Mouse (Mus musculus) stomach, postnatal 0 days (tissue): Measurements from ENCODE around the gene Lig1. TPM values are rescaled to one million over a fixed set of nuclear protein-coding genes. Genes with fewer than 3 reads are reported as not detected.
A peak's percentile ranks its signal among the peaks of the same experiment; 100 is the strongest.

ENCODE experiments used
- ATAC-seq: fragments of 200-750 bp; cut with Nextera tagmentation; 2 replicates; pipeline ENCODE4 v1.8.0; 2017; ENCODE audit not compliant: low FRiP score, low TSS enrichment
- DNase-seq: peaks from one replicate; pipeline ENCODE4 v3.0.0-alpha.2; 2016; ENCODE audit warnings: low spot score
- H3K27ac ChIP-seq: fragments of 300-500 bp; sonication (generic); replicated peaks from 2 replicates; pipeline ENCODE4 v1.5.1; 2014; ENCODE audit warnings: mild to moderate bottlenecking, control low read depth
- H3K27me3 ChIP-seq: fragments of 300-500 bp; sonication (generic); 2 replicates; pipeline ENCODE4 v1.6.1; 2014; ENCODE audit warnings: low read length; ENCODE audit not compliant: control insufficient read depth, insufficient read depth
- H3K36me3 ChIP-seq: fragments of 300-500 bp; sonication (generic); 2 replicates; pipeline ENCODE4 v1.6.1; 2014; ENCODE audit warnings: low read length, mixed read lengths; ENCODE audit not compliant: control insufficient read depth, insufficient read depth
- H3K4me1 ChIP-seq: fragments of 300-500 bp; sonication (generic); replicated peaks from 2 replicates; pipeline ENCODE4 v1.6.1; 2014; ENCODE audit warnings: antibody characterized with exemption; ENCODE audit not compliant: control insufficient read depth, insufficient read depth
- H3K4me2 ChIP-seq: fragments of 300-500 bp; sonication (generic); replicated peaks from 2 replicates; pipeline ENCODE4 v1.6.1; 2014; ENCODE audit warnings: low read depth, mild to moderate bottlenecking, control low read depth, moderate library complexity
- H3K4me3 ChIP-seq: fragments of 300-500 bp; sonication (generic); 2 replicates; pipeline ENCODE4 v1.5.1; 2014; ENCODE audit warnings: low read depth, low read length, control low read depth
- H3K9ac ChIP-seq: fragments of 300-500 bp; sonication (generic); 2 replicates; pipeline ENCODE4 v1.6.1; 2014; ENCODE audit warnings: mild to moderate bottlenecking, low read length, control low read depth, mixed read lengths
- H3K9me3 ChIP-seq: fragments of 300-500 bp; sonication (generic); 2 replicates; pipeline ENCODE4 v1.6.1; 2016; ENCODE audit warnings: low read length; ENCODE audit not compliant: control insufficient read depth
- CTCF ChIP-seq: IDR thresholded peaks from 2 replicates; pipeline ENCODE4 v1.5.1; 2016; ENCODE audit warnings: antibody characterized with exemption, low read depth, mild to moderate bottlenecking, moderate library complexity
- EP300 ChIP-seq: optimal IDR thresholded peaks from 2 replicates; pipeline ENCODE3; 2016; ENCODE audit warnings: antibody characterized with exemption
- WGBS: fragments of 180-500 bp; shearing (Covaris S2); extraction: QIAGEN DNeasy Blood & Tissue Kit; methylation state at CpG from one replicate; pipeline ENCODE4 v1.1.7; 2014; 5-methylcytosine and 5-hydroxymethylcytosine counted together
- polyA plus RNA-seq: library from polyadenylated mRNA; unstranded; fragments of >200 nt; fragmentation: Nextera tagmentation; extraction: Ambion mirVana; gene quantifications from 2 replicates; pipeline ENCODE4 v1.2.1, GENCODE M21; 2015

Lig1 gene
- polyA plus RNA-seq, 1 experiment from 2014 or later, result 32.6 TPM

DNA sequence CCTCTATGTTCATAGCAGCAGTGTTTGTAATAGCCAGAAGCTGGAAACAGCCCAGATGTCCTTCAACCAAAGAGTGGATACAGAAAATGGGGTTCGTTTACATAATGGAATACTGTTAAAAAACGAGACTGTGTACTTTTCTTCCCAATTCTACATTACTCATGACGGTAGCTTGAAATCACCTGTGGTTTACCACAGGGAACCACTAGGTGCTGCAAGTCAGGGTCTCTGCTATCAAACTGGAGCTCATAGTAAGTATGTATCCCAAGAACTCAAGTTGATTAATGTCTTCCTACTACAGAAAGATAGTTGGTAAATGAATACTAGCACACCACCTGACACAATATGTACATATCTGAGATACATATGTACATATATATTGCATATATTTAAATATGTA lies 44.3 kb downstream of the Lig1 start:
- no peak for TF ChIP-seq EP300
- TF ChIP-seq CTCF, result no peak
- no peak for DNase-seq
- H3K9ac ChIP-seq, result no peak overlapping the region
- H3K27me3 ChIP-seq, result no peaks in the 10 kb centered on the region
- WGBS, result 74% methylated on average over 3 of the region's 3 CpGs
- no peak overlapping the region for H3K4me2 ChIP-seq
- no peaks in the 10 kb centered on the region for H3K9me3 ChIP-seq
- ATAC-seq, result no peak
- H3K4me3 ChIP-seq, result no peak overlapping the region
- H3K27ac ChIP-seq, result no peak overlapping the region
- H3K4me1 ChIP-seq, result no peaks in the 10 kb centered on the region
- no peaks in the 10 kb centered on the region for H3K36me3 ChIP-seq

DNA sequence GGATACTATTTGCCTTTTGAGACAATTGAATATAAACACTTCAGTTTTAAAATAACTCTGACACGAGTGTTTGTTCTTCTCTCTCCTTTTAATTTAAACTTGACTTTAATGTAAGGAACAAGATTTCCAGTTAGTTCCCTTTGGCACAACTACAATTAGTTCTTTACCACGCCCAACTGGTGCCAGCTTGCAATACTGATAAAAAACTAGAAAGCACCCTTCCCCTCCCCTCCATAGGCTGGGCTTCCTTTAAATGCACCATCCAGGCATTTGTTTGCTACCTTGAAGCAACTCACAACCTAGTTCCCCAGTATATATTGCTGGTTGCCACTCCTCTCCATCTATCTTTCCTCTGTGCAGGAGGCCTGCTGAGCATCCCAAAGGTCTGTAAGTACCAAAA lies 47.2 kb downstream of the Lig1 start, which contains the start of gene Pla2g4c:
TSS of gene Pla2g4c (plus strand) at position 340 of the 400 bp plus-strand sequence.
- Histone ChIP-seq H3K9ac (no peak within 1 kb of the TSS), H3K4me3 (no peak within 1 kb of the TSS), H3K9me3 (no peaks in the 10 kb centered on the region), H3K4me1 (no peaks in the 10 kb centered on the region), H3K27ac (no peak within 1 kb of the TSS), H3K4me2 (no peak within 1 kb of the TSS), H3K36me3 (no peaks in the 10 kb centered on the region), H3K27me3 (no peaks in the 10 kb centered on the region)
- TF ChIP-seq EP300 (no peak), CTCF (no peak)
- no peak for ATAC-seq
- peak; percentile 19 for DNase-seq
- WGBS, result 36% methylated on average over 2 of the region's 2 CpGs

DNA sequence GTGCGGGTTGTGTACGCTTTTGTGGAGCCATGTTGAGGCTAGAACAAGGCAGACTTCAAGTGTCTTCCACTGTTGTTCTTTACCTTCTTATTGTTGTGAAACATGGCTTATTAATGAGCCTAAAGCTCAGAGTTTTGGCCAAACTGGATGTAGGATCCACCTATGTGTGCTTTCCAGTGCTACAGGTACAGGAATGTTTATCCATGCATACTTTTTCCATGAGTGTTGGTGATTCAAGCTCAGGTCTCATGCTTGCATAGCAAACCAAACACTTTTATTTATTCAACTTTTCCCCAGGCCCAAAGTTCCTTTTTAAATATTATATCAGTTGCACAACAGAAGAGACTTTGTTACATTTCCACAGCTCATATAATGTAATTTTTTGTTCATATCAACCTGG lies 53.5 kb downstream of the Lig1 start:
- H3K9ac ChIP-seq, result no peak overlapping the region
- TF ChIP-seq CTCF (no peak), EP300 (no peak)
- no peaks in the 10 kb centered on the region for H3K36me3 ChIP-seq
- no peaks in the 10 kb centered on the region for H3K9me3 ChIP-seq
- H3K4me3 ChIP-seq, result no peak overlapping the region
- H3K4me1 ChIP-seq, result no peaks in the 10 kb centered on the region
- no peaks in the 10 kb centered on the region for H3K27me3 ChIP-seq
- peak; percentile 60; the same call in 1 of the 2 replicates for ATAC-seq
- WGBS, result 81% methylated on average over 2 of the region's 2 CpGs
- no peak overlapping the region for H3K27ac ChIP-seq
- no peak overlapping the region for H3K4me2 ChIP-seq
- DNase-seq, result no peak

- Histone ChIP-seq H3K4me1 (no peaks in the 10 kb centered on the region), H3K4me3 (no peak overlapping the region), H3K36me3 (no peaks in the 10 kb centered on the region), H3K9me3 (no peaks in the 10 kb centered on the region), H3K27ac (no peak overlapping the region), H3K9ac (no peak overlapping the region), H3K4me2 (no peak overlapping the region), H3K27me3 (no peaks in the 10 kb centered on the region)
- ATAC-seq (no peak), DNase-seq (no peak)
- TF ChIP-seq EP300 (no peak), CTCF (no peak)
Observed at GRCm38 (mm10) chr7:13355943-13356342, 78.9 kb downstream of the Lig1 start.

Other genes starting within 250 kb of the Lig1 start
- gene Chmp2a, start 242.5 kb upstream of the Lig1 start, polyA plus RNA-seq, result 271 and 287 TPM in 2 replicates
- 90.9 and 93.4 TPM in 2 replicates for gene Ube2m, start 239.0 kb upstream of the Lig1 start, polyA plus RNA-seq
- 0.93 and 1.3 TPM in 2 replicates for gene Mzf1, start 222.5 kb upstream of the Lig1 start, polyA plus RNA-seq
- gene Vmn1r85, start 182.1 kb upstream of the Lig1 start, polyA plus RNA-seq, result 0.01 TPM in 1 of 2 replicates, not detected in the other
- not detected in 2 replicates for gene Vmn1r86, start 157.4 kb upstream of the Lig1 start, polyA plus RNA-seq
- 0.04 TPM in 1 of 2 replicates, not detected in the other for gene Vmn1r87, start 137.1 kb upstream of the Lig1 start, polyA plus RNA-seq
- gene Vmn1r88, start 117.7 kb upstream of the Lig1 start, polyA plus RNA-seq, result 0.02 TPM in 1 of 2 replicates, not detected in the other
- gene Vmn1r89, start 64.3 kb upstream of the Lig1 start, polyA plus RNA-seq, result not detected in 2 replicates
- 2.1 and 2.9 TPM in 2 replicates for gene Zswim9, start 1.4 kb downstream of the Lig1 start, polyA plus RNA-seq
- 1.1 and 1.2 TPM in 2 replicates for gene Pla2g4c, start 47.4 kb downstream of the Lig1 start, polyA plus RNA-seq
- not detected in 2 replicates for gene Cabp5, start 120.8 kb downstream of the Lig1 start, polyA plus RNA-seq
- not detected in 2 replicates for gene Bsph1, start 173.6 kb downstream of the Lig1 start, polyA plus RNA-seq